Mouse (Mus musculus): ENCODE results near the gene Ppfia4.

Gene Ppfia4

DNA sequence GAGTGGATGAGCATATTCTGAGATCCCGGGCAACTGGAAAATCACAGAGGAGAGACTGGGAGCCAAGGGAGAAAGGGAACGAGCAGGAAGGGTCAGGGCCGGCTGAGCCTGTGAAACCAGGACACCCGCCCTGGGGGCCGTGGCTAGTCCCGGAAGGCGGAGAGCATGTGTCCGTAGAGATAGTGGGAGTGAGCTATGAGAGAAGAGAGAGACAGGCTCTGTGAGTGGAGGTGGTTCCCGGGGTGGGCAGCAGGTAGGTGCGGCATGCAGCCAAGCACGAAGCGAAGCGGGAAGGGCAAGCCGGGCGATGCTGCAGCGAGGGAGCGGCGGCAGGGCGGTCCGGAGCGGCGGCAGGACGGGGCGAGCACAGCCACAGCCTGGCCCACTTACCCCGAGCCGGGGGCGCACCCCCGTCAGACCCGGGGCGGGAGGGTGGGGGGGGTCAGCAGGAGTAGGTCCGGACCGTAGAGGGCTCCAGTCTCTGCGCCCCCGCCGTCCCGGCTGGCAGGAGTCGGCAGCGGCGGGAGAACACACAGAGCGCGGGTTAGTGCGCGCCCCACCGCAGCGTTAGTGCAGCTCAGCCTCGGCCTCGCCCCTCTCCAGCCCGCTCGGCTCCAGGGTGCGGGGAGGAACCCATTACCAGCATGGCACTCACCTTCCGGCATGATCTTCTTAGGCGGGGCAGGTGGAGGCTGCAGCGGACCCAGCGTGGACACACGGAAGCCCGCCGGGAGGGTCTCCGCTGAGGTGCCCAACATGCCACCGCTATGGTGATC is 33.9 kb downstream of the Ppfia4 start:
- DNase-seq (ENCODE audit: low spot score), result peak; percentile 14

DNA sequence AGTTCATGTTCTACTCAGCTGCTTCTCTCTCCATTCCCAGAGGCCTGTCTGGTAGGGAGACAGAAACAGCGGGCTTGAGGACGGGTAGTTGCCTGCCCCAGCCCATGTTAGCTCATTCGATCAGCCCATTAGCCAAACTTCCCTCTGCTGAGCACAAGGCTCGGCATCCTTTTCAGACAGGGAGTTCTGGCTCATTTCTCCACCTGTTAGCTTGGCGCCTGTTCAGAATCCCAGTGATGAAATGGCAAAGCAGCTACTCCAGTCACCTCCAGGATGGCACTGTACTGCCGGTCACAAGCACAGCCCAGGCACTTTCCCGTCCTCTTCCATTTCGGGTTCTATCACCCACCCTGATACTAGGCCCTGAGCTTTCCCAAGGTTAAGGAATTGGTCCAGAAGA is 35.5 kb downstream of the Ppfia4 start:
- DNase-seq (ENCODE audit: low spot score), result no peak

DNA sequence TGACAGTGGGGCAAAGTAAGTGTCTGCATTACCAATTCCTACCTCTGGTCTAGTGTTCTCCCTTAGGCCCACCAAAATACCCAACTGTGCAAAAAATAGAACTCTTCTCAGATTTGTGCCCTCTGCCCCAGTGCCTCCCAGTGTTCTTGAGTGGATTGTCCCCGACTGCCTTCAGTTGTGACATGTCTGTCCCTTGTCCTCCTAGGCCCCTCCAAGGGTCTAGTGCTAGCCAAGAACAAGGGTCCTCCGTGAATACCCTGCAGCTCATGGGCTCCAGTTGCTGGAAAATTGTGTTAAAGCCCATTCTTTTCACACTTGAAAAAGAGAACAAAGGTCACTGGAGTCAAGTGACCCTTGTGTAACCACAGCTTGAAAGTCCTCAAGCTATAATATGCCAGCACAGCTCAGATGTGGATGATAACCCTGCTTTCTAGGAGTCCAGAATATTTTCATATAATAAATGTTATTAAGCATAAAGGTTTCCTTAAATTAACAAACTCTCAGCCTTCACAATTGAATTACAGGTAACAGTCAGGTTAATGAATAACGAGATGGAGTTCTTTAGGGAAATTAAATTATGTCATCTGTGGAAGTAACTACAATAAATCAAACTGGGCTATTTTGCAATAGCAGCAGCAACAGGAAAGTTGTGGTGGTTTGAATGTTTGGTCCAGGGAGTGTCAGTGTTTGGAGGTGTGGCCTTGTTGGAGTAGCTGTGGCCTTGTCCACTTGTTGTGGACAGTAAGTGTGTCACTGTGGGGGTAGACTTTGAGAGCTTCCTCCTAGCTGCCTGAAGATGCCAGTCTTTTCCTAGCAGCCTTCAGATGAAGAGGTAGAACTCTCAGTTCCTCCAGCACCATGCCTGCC is 38.8 kb downstream of the Ppfia4 start:
- DNase-seq (ENCODE audit: low spot score), result no peak

DNA sequence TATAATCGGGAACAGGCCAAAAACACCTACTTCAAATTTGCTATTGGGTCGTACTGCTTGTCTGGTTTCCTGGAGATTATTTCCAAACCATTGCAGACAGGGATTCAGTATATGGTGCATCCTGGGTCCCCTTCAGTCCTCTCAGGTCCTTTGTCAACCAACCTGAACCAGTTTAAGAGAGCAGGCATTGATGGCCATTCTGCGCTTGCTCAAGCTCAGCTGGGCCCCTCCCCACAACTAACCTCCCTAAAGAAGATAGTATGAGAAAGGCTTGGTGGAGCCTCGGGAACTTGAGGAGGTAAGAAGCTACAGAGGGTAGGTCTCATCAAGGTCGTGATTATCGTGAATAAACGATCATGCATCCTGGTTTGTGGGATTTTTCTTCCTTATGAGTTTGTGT is 39.5 kb downstream of the Ppfia4 start:
- DNase-seq (ENCODE audit: low spot score), result no peak

DNA sequence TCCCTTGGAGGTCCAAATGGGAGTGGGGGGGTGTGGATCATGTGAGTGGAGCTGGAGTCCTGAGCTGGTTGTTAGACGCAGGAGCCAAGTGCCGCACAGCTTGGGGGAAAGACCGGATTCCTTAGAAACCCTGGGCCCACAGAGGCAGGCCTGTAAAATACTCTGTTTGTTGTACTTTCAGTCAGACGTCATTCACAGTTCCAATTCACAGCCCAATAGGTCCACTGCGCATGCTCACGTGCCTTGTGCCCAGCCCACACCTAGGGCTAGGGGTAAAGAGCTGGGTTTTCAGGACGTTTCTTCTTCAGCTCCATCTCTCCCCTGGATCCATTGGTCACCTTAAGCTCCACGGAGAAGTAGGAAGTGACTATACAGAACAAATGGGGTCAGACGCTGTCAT is 40.1 kb downstream of the Ppfia4 start:
- no peak for DNase-seq (ENCODE audit: low spot score)

DNA sequence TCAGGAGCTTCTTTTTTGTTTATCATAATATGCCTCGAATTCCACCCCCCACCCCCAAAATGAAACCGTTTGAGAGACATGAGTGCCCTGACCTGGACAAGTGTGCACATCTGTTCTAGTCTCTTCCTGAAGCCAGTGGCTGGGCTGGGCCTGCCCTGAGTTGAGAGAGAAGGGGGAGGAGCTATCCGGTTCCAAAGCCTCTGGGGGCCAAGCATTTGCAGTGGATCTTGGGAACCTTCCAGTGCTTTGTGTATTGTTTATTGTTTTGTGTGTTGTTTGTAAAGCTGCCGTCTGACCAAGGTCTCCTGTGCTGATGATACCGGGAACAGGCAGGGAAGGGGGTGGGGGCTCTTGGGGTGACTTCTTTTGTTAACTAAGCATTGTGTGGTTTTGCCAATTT is 40.7 kb downstream of the Ppfia4 start:
- DNase-seq (ENCODE audit: low spot score), result no peak

DNA sequence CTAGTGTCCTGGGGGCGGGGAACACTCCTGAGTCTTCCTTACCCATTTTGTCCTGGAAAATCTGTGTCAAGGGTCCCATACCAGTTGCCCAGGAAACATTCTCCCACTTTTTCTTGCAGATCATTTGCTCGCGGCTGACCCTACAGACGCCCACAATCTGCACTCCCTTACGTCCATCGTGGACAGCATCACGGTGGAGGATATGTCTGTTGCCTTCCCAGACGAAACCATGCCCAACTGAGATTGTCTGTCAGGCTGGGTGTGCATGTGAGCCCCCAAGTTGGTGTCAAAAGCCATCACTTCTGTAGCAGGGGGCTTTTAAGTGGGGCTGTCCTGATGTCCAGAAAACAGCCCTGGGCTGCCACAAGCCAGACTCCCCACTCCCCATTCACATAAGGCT is 41.2 kb downstream of the Ppfia4 start:
- no peak for DNase-seq (ENCODE audit: low spot score)

DNA sequence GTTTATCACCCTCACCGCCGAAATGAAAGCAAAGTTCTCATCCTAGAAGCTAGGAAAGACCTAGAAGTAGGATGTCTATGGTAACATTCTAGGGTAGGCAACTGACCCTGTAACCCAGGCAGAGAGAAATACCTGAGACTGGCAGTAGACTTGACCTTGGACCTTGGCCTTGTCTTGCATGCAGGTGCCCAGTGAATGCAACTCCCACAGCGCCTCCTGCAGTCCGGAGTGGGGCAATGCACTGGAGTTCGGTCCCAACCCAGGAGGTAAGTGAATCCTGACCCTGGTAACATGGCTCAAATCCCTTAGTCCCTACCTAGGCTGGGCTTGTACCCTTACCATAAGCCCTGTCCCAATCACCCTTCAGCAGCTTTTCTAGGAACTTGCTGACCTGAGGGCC is 41.8 kb downstream of the Ppfia4 start:
- peak; percentile 21 for DNase-seq (ENCODE audit: low spot score)

DNA sequence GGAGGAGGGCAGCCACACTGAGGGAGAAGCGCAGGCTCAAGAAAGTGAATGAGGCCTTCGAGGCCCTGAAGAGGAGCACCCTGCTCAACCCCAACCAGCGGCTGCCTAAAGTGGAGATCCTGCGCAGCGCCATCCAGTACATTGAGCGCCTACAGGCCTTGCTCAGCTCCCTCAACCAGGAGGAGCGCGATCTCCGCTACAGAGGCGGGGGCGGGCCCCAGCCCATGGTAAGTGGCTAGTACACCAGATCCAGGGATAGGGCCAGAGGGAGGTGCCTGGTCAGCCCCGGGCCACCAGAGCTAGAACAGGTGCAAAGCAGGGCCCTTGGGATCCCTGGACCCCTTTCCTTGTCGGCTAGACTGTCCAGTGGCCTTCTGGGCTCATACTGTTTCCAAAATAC is 42.4 kb downstream of the Ppfia4 start:
- no peak for DNase-seq (ENCODE audit: low spot score)

DNA sequence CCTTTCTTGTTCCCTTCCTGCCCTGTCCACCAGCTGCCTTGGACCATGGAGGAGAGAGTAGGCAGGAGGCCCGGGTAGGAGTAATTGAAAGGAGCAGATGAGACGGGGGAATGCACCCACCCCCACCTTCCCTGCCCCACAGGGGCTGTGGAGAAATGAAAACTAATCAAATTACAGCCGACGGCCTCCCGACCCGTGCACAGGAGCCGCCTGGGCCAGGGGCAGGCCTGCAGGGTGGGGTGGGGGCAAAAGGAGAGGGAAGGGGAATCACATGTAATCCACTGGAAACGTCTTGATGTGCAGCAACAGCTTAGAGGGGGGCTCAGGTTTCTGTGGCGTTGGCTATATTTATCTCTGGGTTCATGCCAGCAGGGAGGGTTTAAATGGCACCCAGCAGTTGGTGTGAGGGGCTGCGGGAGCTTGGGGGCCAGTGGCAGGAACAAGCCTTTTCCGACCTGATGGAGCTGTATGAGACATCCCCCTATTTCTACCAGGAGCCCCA is 43.1 kb downstream of the Ppfia4 start, which contains the start of gene Myog:
Gene Myog, plus strand, starts transcription at position 392 of the 502 bp plus-strand sequence.
- no peak for DNase-seq (ENCODE audit: low spot score)

DNA sequence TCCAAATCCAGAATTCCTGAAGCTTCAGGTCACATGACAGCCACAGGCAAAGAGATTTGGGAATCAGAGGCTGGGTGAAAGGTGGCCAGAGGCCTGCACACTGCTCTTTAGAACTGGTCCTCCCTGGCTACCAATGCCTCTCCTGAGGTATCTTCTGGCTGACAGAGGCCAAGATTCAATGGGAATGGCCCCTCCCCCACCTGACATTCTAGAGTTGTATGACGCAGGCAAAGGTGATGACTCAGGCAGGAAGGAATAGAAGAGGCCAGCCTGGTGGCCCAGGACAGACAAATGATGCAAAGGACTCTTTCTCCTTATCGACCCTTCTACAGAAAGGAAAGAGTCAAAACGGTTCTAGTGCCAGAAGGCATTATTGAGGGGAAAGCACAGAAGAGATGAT is 44.5 kb downstream of the Ppfia4 start:
- DNase-seq (ENCODE audit: low spot score), result no peak

DNA sequence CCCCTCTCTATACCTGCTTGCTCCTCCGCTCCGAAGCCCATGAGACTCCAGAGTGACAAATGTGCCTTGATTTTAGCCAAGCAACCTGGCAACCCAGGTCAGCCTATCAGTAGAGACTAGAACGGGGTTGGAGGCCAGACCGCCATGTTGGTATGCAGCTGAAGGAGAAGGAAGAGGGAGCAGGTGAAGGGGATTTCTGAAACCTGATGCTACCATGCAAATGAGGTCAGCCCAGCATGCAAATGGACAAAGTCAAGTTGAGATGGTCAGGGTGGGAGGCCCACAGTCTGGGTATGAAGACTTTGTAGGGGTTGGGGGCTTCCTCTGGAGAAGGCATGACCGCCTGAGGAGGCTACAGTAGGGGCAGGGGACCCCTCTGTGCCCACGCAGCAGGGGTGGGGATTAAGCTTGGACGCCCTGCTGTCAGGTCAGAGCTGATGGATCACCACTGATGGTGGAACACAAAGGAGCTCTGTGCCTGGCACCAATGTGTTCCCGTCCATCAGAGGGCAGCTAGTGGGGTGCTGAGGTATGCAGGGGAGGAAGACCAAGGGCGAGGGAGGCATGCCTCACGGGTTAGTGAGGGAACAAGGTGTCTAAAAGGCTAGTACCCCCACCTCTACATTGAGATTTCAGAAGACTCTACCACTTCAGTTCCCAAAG is 47.1 kb downstream of the Ppfia4 start:
- no peak for DNase-seq (ENCODE audit: low spot score)

DNA sequence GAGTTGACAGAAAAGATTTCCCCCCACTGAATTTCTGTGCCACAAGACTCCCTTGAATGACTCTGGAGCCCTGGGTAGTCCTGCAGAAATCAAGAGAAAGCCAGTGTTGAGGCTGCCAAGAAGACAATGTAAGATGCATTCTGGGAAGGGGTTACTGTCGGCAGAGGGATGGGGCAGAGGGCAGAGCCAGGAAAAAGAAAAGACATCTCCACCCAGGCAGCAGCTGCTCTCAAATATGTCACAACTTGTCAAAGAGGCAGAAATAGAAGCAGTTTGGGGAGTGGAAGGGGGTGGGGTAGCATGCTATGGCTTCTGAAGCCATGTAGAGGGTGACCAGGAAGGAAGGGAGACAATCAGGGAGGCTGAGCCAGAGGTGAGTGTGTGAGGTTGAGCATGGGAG is 49.6 kb downstream of the Ppfia4 start:
- no peak for DNase-seq (ENCODE audit: low spot score)

DNA sequence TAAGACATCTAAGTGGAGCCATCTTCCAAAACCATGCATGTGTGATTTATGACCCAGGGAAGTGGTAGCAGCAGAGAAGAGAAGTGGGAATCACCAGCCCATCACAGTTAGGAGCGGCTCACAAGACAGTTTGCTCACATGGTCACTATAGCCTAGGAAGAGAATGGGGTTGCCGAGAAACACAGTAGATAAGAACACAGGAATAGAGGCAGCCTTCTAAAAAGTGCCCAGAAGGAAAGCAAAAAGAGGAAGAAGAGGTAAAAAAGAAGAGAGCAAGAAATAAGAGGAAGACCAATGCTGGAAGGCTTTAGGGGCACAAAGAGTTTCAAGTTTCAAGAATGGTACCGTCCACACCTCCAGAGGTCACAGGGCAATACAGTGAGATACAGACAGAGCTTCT is 50.4 kb downstream of the Ppfia4 start:
- no peak for DNase-seq (ENCODE audit: low spot score)

DNA sequence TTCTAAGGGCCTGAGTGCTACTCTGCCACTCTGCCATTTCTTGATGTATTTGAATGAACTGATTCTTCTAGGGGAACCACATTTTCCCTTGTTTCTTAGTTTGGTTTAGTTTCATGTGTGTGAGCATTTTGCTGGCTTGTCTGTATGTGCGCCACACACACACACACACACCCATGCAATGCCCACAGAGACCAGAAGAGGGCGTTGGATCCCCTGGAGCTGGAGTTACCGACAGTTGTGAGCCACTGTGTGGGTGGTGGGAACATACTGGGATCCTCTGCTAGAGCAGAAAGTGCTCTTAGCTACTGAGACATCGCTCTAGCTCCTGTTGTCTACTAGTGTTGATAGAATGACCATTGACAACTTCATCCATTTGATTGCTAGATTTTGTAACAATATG is 51.2 kb downstream of the Ppfia4 start:
- DNase-seq (ENCODE audit: low spot score), result no peak

DNA sequence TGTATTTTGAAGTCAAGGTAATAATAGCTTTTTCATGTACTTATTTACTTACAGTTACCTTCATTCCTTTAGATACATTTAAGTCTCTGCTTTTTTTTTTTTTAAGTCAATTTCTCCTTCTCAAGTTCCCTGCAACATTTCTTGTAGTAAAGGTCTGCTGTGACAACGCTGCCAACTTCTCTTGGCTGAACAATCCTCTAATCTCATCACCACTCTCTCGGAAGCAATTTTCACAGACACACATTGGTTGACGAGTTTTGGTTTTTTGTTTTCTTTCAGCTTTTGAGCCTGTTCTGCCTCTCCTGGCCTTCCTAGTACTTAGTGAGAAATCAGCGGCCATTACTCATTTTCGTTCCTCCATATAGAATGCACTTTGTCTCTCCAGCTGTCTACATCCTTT is 52.6 kb downstream of the Ppfia4 start:
- no peak for DNase-seq (ENCODE audit: low spot score)

DNA sequence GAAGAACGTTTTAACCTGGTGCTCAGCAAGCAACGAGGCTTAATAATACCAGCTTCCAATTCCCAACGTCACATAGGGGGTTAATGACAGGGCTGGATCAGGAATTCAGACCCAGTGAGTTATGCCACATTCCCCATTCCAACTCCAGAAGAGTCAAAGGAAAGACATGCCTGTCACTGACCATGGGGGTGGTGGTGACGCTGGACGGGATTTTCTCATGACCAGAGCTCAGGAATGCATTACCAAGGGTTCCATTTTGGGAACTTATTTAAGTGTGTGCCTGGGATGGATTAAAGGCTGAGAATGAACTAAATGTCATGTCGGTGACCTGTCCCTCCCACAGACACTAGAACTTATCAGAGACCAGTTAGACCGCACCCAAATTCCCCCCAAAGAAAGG is 55.9 kb downstream of the Ppfia4 start:
- no peak for DNase-seq (ENCODE audit: low spot score)

DNA sequence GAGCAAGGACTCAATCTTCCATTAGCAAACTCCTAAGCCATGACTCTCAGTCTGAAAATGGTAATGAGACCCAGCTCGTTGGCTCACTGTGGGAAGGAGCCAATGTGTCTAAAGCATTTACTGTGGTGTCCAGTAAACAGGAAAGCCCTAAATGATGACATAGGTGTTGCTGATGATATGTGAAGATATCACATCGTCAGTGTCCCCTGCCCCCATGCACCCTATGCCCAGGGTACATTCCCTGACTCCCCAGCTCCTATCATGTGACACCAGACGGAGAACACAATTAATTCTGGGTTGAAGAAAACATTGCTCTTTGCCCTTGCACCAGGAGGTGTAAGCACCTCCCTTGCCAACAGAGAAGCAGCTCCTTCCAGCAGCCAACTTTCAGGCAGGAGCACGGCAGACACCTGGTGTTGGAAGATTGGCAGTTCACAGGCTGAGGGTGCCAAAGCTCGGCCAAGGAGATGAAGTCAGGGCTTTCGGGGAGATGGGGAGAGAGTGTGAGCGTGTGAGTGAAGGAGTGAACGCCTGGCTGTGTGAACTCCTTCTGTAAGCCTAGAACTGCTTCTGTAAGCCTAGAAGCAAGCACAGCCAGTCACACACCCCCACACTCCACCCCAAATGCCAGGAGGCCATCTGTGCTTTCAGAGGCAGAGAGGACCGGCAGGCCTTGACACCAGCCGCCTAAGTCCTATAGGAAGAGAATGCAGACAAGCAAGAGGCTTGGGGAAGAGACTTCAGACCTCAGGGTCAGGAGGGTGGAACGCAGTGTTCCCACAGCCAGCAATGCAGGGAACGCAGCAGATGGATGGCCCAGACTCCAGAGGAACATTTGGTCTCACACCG is 56.9 kb downstream of the Ppfia4 start:
- DNase-seq (ENCODE audit: low spot score), result no peak

DNA sequence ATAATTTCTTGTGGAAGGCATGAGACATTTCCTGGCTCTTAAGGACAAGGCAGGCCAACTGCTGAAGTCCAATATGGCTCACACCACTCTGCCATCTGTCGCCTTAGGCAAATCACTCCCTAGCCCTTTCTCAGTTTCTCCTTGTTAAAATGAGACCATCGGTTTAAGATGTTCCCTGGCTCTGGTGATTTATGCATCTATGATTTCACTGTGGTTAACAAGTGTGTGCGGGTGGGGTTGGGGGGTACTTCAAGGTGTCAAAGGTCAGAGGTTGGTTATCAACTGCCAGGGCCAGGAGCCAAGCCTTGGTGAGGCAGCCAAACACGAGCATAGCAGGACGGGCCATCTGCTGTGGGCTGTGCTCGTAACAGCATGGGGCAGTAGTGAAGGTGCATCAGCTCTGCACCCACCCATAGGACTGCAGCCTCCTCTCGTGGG is 58.2 kb downstream of the Ppfia4 start:
- no peak for DNase-seq (ENCODE audit: low spot score)

DNA sequence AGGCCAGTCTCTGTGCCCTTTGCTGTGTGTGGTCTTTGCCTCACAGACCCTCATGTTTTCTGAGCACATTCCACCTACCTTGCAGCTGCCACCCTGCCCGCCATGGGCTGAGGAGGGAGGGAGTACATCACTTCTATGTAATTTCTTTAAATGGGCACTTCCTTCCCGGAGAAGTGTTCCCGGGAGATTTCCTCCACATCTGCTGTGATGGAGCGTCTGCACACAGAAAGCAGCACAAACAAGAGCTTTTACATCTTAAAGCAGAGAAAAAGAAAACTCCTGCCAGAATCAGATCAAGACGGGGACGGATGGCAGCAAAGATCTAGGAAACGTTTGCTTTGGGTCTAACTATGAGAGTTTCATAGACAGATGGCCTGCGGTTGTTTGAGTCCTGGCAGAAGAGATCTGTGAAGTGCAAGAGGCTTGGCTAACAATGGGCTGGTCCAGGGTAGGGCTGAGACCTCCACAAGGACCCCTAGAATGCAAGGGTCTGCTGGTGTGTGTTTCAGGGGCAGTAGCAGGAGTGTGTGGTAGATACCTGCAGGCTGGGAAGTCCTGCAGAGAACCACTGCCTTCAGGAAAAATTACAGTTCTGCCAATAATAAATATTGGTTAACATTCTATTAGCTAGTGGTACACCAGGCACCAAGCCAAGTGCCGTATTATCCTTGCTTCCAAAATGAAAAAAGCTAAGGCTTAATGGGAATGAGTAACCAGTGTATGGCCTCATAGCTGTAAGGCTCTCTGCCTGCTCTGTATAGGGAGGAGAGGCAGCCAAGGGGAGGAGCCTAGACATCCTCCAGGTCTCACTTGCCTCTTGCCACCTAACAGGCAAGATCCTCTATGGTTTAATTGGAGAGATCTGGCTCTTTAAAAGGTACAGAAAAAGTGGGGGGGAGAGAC is 59.0 kb downstream of the Ppfia4 start:
- DNase-seq (ENCODE audit: low spot score), result no peak
